ENCODE assay signal across 27 mouse cellular contexts in the genomic region with DNA sequence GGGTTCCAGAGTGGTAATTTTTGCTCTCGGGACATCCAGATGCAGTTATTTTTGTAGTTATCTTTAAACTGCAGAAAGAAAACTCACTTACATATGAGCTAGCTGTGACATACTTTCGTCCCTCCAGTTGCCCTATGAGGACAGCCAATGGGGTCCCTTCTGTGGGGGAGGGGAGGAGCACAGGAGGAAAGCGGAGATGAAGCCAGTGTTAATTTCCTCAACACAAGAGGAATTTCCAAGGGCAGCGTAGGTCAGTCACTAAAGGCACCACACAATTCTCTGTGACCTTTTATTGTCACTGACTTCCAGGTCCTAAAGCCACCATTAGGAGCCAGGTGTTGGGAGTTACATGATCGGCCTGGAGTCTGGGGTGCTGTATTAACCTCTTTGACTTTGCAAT. TPM values are rescaled to one million over a fixed set of nuclear protein-coding genes. Genes with fewer than 3 reads are reported as not detected.
A peak's percentile ranks its signal among the peaks of the same experiment; 100 is the strongest.
DNase-seq lines count a peak whose midpoint lies in the region; ATAC-seq lines count a peak whose summit lies in the region.
"Had no signal": no experiment of that assay in that cellular context is flagged by ENCODE, and none has a peak within 500 bp of the region (broad histone marks: within the 10 kb centered on the region; RNA-seq: fewer than 3 reads in every experiment).

No protein-coding gene starts in this region.

- H3K4me1 ChIP-seq in lung, embryonic 16.5 days (replicated peaks; ENCODE audit: control insufficient read depth, insufficient read depth, low read length) = peaks cover 34% of the 10 kb centered on the region
- peaks cover 40% of the 10 kb centered on the region for H3K4me1 ChIP-seq in limb, embryonic 10.5 days

- peak; percentile 58 for DNase-seq in embryo, embryonic 10 days (ENCODE audit: low spot score)
- DNase-seq in embryo, embryonic 9.5 days (ENCODE audit: extremely low spot score) = no peak
- no peak for DNase-seq in lung, postnatal 25 days (ENCODE audit: low spot score)
- no peak for DNase-seq in limb, embryonic 10.5 days (ENCODE audit: low spot score)
- DNase-seq in urinary bladder, postnatal 36 days (ENCODE audit: low spot score in 2 of 2) = no peak
- DNase-seq in testis, postnatal 10 days (ENCODE audit: low spot score) = no peak
- DNase-seq: adrenal gland, adult 2 months; cerebellum, adult 11-12 months; cerebellum, postnatal 10 days; forebrain, postnatal 0 days; gastrocnemius, postnatal 25 days; heart, adult 18-20 months; heart, postnatal 14 days; kidney, adult 9 months; kidney, postnatal 25 days; layer of hippocampus, postnatal 36 days; lung, adult 18-20 months; lung, postnatal 36 days; right cerebral cortex, postnatal 25 days; thymus, postnatal 36 days had no signal

- H3K9me3 ChIP-seq in lung, embryonic 16.5 days (ENCODE audit: control insufficient read depth, low read length) = no peaks in the 10 kb centered on the region
- no peaks in the 10 kb centered on the region for H3K9me3 ChIP-seq in limb, embryonic 10.5 days (replicated peaks)
- H3K9me3 ChIP-seq: heart, embryonic 13.5 days; limb, embryonic 13.5 days; liver, embryonic 12.5 days had no signal

- H3K4me3 ChIP-seq in lung, embryonic 16.5 days (ENCODE audit: low read length) = no peak overlapping the region
- no peak overlapping the region for H3K4me3 ChIP-seq in limb, embryonic 10.5 days
- H3K4me3 ChIP-seq: heart, embryonic 13.5 days; layer of hippocampus, adult 2 months; limb, embryonic 13.5 days; liver, embryonic 12.5 days had no signal

- ATAC-seq in lung, embryonic 16.5 days (ENCODE audit: low read depth) = no peak
- no peak for ATAC-seq in activated CD4-positive, CD25-positive, alpha-beta regulatory T cell, adult 4 months
- ATAC-seq: forebrain, postnatal 0 days; liver, embryonic 12.5 days had no signal

- 42% methylated on average over 5 of the region's 5 CpGs for WGBS in lung, embryonic 16.5 days
- WGBS in limb, embryonic 10.5 days = 36% methylated on average over 5 of the region's 5 CpGs

- no peak overlapping the region for H3K4me2 ChIP-seq in lung, embryonic 16.5 days (ENCODE audit: low read depth, low read length)
- H3K4me2 ChIP-seq: heart, embryonic 13.5 days; hindbrain, embryonic 14.5 days; limb, embryonic 13.5 days; liver, embryonic 12.5 days had no signal

- H3K36me3 ChIP-seq in lung, embryonic 16.5 days (ENCODE audit: control insufficient read depth, insufficient read depth, low read length) = no peaks in the 10 kb centered on the region
- no peaks in the 10 kb centered on the region for H3K36me3 ChIP-seq in limb, embryonic 10.5 days
- H3K36me3 ChIP-seq: heart, embryonic 13.5 days; limb, embryonic 13.5 days; liver, embryonic 12.5 days had no signal

- H3K27ac ChIP-seq in lung, embryonic 16.5 days (ENCODE audit: low read length) = no peak overlapping the region
- peak overlapping the region; percentile 66; the same call in 1 of the 2 replicates for H3K27ac ChIP-seq in limb, embryonic 10.5 days
- H3K27ac ChIP-seq: heart, embryonic 13.5 days; hindbrain, embryonic 14.5 days; layer of hippocampus, adult 2 months; limb, embryonic 13.5 days; liver, embryonic 12.5 days had no signal

- H3K9ac ChIP-seq in lung, embryonic 16.5 days (ENCODE audit: low read length) = peak overlapping the region; percentile 20; the same call in 1 of the 2 replicates
- H3K9ac ChIP-seq: forebrain, postnatal 0 days; heart, embryonic 13.5 days; hindbrain, embryonic 14.5 days; limb, embryonic 13.5 days; liver, embryonic 12.5 days had no signal

- no peaks in the 10 kb centered on the region for H3K27me3 ChIP-seq in lung, embryonic 16.5 days (ENCODE audit: control insufficient read depth, insufficient read depth, low read depth, low read length)
- H3K27me3 ChIP-seq in limb, embryonic 10.5 days (ENCODE audit: low read depth, poor library complexity, severe bottlenecking) = peaks cover 9% of the 10 kb centered on the region; the same call in 1 of the 2 replicates
- H3K27me3 ChIP-seq: heart, embryonic 13.5 days; limb, embryonic 13.5 days had no signal

RNA-seq across cellular contexts. Expression of gene Nfkbia, which starts 22.0 kb away (rescaled TPM):
- polyA plus RNA-seq in lung, embryonic 16.5 days (2015; fragmentation: Nextera tagmentation; extraction: Ambion mirVana) = 130 and 136 TPM in 2 replicates
- 38.0 and 56.9 TPM in 2 replicates for polyA plus RNA-seq in limb, embryonic 10.5 days (2016; fragmentation: Nextera tagmentation; extraction: Ambion mirVana)
- 100 to 1,000 TPM; 513 to 551 TPM for polyA plus RNA-seq in activated CD4-positive, CD25-positive, alpha-beta regulatory T cell, adult 4 months (2017; shearing (Covaris generic))
